Mouse (Mus musculus) CH12F3 (cell line): ENCODE data around the gene Kmt5a.

ENCODE experiments used
- in situ Hi-C: fragments of 300-500 bp; cut with MboI; formaldehyde crosslinking; loops from 2 replicates; pipeline ENCODE4 v1.14.3; 2020; ENCODE audit warnings: low sequenced_read_pairs

The Kmt5a gene

DNA sequence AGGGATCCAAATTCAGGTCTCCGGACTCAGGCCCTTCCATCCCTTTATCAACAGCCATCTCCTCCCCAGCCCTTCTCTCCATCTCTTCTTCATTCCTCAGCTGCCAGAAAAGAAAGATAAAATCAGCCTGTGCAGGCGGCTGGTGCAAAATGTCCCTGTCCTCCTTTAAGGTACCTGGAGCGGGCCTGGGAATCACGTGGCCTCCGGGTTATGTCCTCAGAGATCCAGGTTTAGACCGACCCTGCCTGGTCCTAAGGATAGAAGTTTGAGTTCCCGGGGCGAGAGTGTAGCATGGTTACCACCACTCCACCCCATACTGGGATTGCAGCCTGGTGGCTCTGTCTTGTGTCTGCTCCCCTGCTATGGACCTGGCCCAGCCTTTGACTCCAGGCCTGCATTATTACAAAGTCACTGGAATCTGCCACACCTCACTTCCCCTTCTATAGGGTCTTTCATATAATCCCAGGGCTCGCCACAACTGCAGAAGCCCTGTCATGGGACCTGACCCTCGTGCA, 70.9 kb downstream of the Kmt5a start:
- in situ Hi-C loops, result no loop called here
